Mouse (Mus musculus) lung, embryonic 16.5 days (tissue): Measurements from ENCODE around the gene Zfp523. TPM values are rescaled to one million over a fixed set of nuclear protein-coding genes. Genes with fewer than 3 reads are reported as not detected.

Experiments
- ATAC-seq: fragments of 200-750 bp; cut with Nextera tagmentation; 2 replicates; pipeline ENCODE4 v1.8.0; 2017; ENCODE audit warnings: low read depth, mild to moderate bottlenecking, moderate library complexity
- H3K27ac ChIP-seq: fragments of 300-500 bp; sonication (generic); 2 replicates; pipeline ENCODE4 v1.5.1; 2014; ENCODE audit warnings: mild to moderate bottlenecking, control low read depth, low read length
- H3K27me3 ChIP-seq: fragments of 300-500 bp; sonication (generic); 2 replicates; pipeline ENCODE4 v1.6.1; 2014; ENCODE audit warnings: low read depth, low read length, mixed read lengths; ENCODE audit not compliant: control insufficient read depth, insufficient read depth
- H3K36me3 ChIP-seq: fragments of 300-500 bp; sonication (generic); 2 replicates; pipeline ENCODE4 v1.6.1; 2014; ENCODE audit warnings: low read length; ENCODE audit not compliant: control insufficient read depth, insufficient read depth
- H3K4me1 ChIP-seq: fragments of 300-500 bp; sonication (generic); replicated peaks from 2 replicates; pipeline ENCODE4 v1.6.1; 2014; ENCODE audit warnings: low read length, mixed read lengths; ENCODE audit not compliant: control insufficient read depth, insufficient read depth
- H3K4me2 ChIP-seq: fragments of 300-500 bp; sonication (generic); 2 replicates; pipeline ENCODE4 v1.6.1; 2014; ENCODE audit warnings: low read depth, low read length, control low read depth
- H3K4me3 ChIP-seq: fragments of 300-500 bp; sonication (generic); 2 replicates; pipeline ENCODE4 v1.5.1; 2014; ENCODE audit warnings: mild to moderate bottlenecking, low read length, control low read depth
- H3K9ac ChIP-seq: fragments of 300-500 bp; sonication (generic); 2 replicates; pipeline ENCODE4 v1.6.1; 2014; ENCODE audit warnings: low read length, control low read depth
- H3K9me3 ChIP-seq: fragments of 300-500 bp; sonication (generic); 2 replicates; pipeline ENCODE4 v1.6.1; 2016; ENCODE audit warnings: low read length; ENCODE audit not compliant: control insufficient read depth
- WGBS: fragments of 180-500 bp; shearing (Covaris S2); extraction: QIAGEN DNeasy Blood & Tissue Kit; methylation state at CpG from one replicate; pipeline ENCODE4 v1.1.7; 2014; 5-methylcytosine and 5-hydroxymethylcytosine counted together
- polyA plus RNA-seq: library from polyadenylated mRNA; unstranded; fragments of >200 nt; fragmentation: Nextera tagmentation; extraction: Ambion mirVana; gene quantifications from 2 replicates; pipeline ENCODE4 v1.2.1, GENCODE M21; 2015

Gene Zfp523
- polyA plus RNA-seq = 34.2 and 34.9 TPM in 2 replicates

GRCm38 (mm10) chr17:28176775-28177539, at the start of gene Zfp523:
Gene Zfp523, plus strand, starts transcription at chr17:28177129.
- H3K4me2 ChIP-seq = peak within 1 kb of the TSS; percentile 97
- H3K27me3 ChIP-seq = no peaks in the 10 kb centered on the region
- ATAC-seq = peak; percentile 89
- peak within 1 kb of the TSS; percentile 92 for H3K4me3 ChIP-seq
- H3K4me1 ChIP-seq = peaks cover 54% of the 10 kb centered on the region
- under 1% methylated on average over 58 of the region's 82 CpGs for WGBS
- no peaks in the 10 kb centered on the region for H3K9me3 ChIP-seq
- peak within 1 kb of the TSS; percentile 94 for H3K27ac ChIP-seq
- no peaks in the 10 kb centered on the region for H3K36me3 ChIP-seq
- H3K9ac ChIP-seq = peak within 1 kb of the TSS; percentile 99

- no peaks in the 10 kb centered on the region for H3K9me3 ChIP-seq
- 83% methylated on average over 5 of the region's 5 CpGs for WGBS
- H3K4me1 ChIP-seq = no peaks in the 10 kb centered on the region
- no peak overlapping the region for H3K27ac ChIP-seq
- H3K9ac ChIP-seq = no peak overlapping the region
- no peak overlapping the region for H3K4me2 ChIP-seq
- H3K27me3 ChIP-seq = no peaks in the 10 kb centered on the region
- no peak overlapping the region for H3K4me3 ChIP-seq
- ATAC-seq = no peak
- H3K36me3 ChIP-seq = no peaks in the 10 kb centered on the region
Observed at GRCm38 (mm10) chr17:28129796-28130195, 47.1 kb upstream of the Zfp523 start.

- Histone ChIP-seq H3K4me2 (no peak overlapping the region), H3K4me1 (no peaks in the 10 kb centered on the region), H3K9me3 (no peaks in the 10 kb centered on the region), H3K27ac (no peak overlapping the region), H3K36me3 (no peaks in the 10 kb centered on the region), H3K9ac (no peak overlapping the region), H3K27me3 (no peaks in the 10 kb centered on the region), H3K4me3 (no peak overlapping the region)
- WGBS = 55% methylated on average over 5 of the region's 5 CpGs
- ATAC-seq = no peak
Observed at GRCm38 (mm10) chr17:28130391-28131125, 46.4 kb upstream of the Zfp523 start.

- no peak overlapping the region for H3K4me3 ChIP-seq
- no peak overlapping the region for H3K4me2 ChIP-seq
- H3K9ac ChIP-seq = no peak overlapping the region
- H3K36me3 ChIP-seq = no peaks in the 10 kb centered on the region
- no peak overlapping the region for H3K27ac ChIP-seq
- no peaks in the 10 kb centered on the region for H3K27me3 ChIP-seq
- ATAC-seq = no peak
- no peaks in the 10 kb centered on the region for H3K9me3 ChIP-seq
- H3K4me1 ChIP-seq = no peaks in the 10 kb centered on the region
Observed at GRCm38 (mm10) chr17:28131156-28131555, 45.8 kb upstream of the Zfp523 start.

GRCm38 (mm10) chr17:28133193-28133592, 43.7 kb upstream of the Zfp523 start:
- Histone ChIP-seq H3K27me3 (no peaks in the 10 kb centered on the region), H3K4me3 (no peak overlapping the region), H3K36me3 (no peaks in the 10 kb centered on the region), H3K9ac (no peak overlapping the region), H3K27ac (no peak overlapping the region), H3K4me1 (no peaks in the 10 kb centered on the region; the same call in 1 of the 2 replicates), H3K9me3 (no peaks in the 10 kb centered on the region), H3K4me2 (peak overlapping the region; percentile 34; the same call in 1 of the 2 replicates)
- 6% methylated on average over 14 of the region's 14 CpGs for WGBS
- ATAC-seq = no peak

GRCm38 (mm10) chr17:28135496-28135895, 41.4 kb upstream of the Zfp523 start:
- H3K9me3 ChIP-seq = no peaks in the 10 kb centered on the region
- no peak overlapping the region for H3K9ac ChIP-seq
- no peak overlapping the region for H3K4me2 ChIP-seq
- H3K36me3 ChIP-seq = no peaks in the 10 kb centered on the region
- WGBS = 63% methylated on average over 3 of the region's 3 CpGs
- no peak for ATAC-seq
- H3K4me3 ChIP-seq = no peak overlapping the region
- H3K27me3 ChIP-seq = peaks cover 8% of the 10 kb centered on the region; the same call in 1 of the 2 replicates
- H3K27ac ChIP-seq = no peak overlapping the region
- H3K4me1 ChIP-seq = no peaks in the 10 kb centered on the region; the same call in 1 of the 2 replicates

GRCm38 (mm10) chr17:28136266-28136665, 40.7 kb upstream of the Zfp523 start:
- no peak for ATAC-seq
- H3K4me3 ChIP-seq = no peak overlapping the region
- WGBS = 25% methylated on average over 5 of the region's 5 CpGs
- H3K27ac ChIP-seq = no peak overlapping the region
- peaks cover 16% of the 10 kb centered on the region for H3K27me3 ChIP-seq
- no peak overlapping the region for H3K4me2 ChIP-seq
- H3K36me3 ChIP-seq = no peaks in the 10 kb centered on the region
- no peaks in the 10 kb centered on the region; the same call in none of the 2 replicates for H3K4me1 ChIP-seq
- no peaks in the 10 kb centered on the region for H3K9me3 ChIP-seq
- H3K9ac ChIP-seq = no peak overlapping the region

GRCm38 (mm10) chr17:28138013-28138412, 38.9 kb upstream of the Zfp523 start:
- Histone ChIP-seq H3K4me1 (peaks cover 13% of the 10 kb centered on the region), H3K9me3 (no peaks in the 10 kb centered on the region), H3K4me2 (no peak overlapping the region), H3K9ac (no peak overlapping the region), H3K36me3 (no peaks in the 10 kb centered on the region), H3K27me3 (peaks cover 31% of the 10 kb centered on the region), H3K27ac (no peak overlapping the region), H3K4me3 (no peak overlapping the region)
- 82% methylated on average over 8 of the region's 8 CpGs for WGBS
- no peak for ATAC-seq

- Histone ChIP-seq H3K36me3 (no peaks in the 10 kb centered on the region), H3K9ac (no peak overlapping the region), H3K4me1 (peaks cover 18% of the 10 kb centered on the region), H3K27me3 (peaks cover 35% of the 10 kb centered on the region), H3K9me3 (no peaks in the 10 kb centered on the region), H3K27ac (no peak overlapping the region), H3K4me3 (no peak overlapping the region), H3K4me2 (no peak overlapping the region)
- no peak for ATAC-seq
- 57% methylated on average over 9 of the region's 9 CpGs for WGBS
Observed at GRCm38 (mm10) chr17:28138685-28139084, 38.2 kb upstream of the Zfp523 start.
